Mouse (Mus musculus) olfactory bulb, adult 2 months (tissue): ENCODE results near the gene Cdkl5. TPM values are rescaled to one million over a fixed set of nuclear protein-coding genes. Genes with fewer than 3 reads are reported as not detected.
"Not testable (repeated sequence)": the region's sequence is repeated elsewhere in the genome, so short reads cannot be mapped to it uniquely, and the experiment has no call there.

Source experiments
- H3K27ac ChIP-seq: fragments of 200-500 bp; 2 replicates; pipeline ENCODE4 v1.5.1; 2012; ENCODE audit warnings: low read depth, low read length; ENCODE audit not compliant: insufficient read depth
- H3K4me1 ChIP-seq: fragments of 200-500 bp; 2 replicates; pipeline ENCODE4 v1.6.1; 2012; ENCODE audit warnings: low read length; ENCODE audit not compliant: control insufficient read depth, insufficient read depth
- H3K4me3 ChIP-seq: fragments of 200-500 bp; 2 replicates; pipeline ENCODE4 v1.5.1; 2012; ENCODE audit warnings: mild to moderate bottlenecking, low read depth, low read length, moderate library complexity; ENCODE audit not compliant: insufficient read depth
- CTCF ChIP-seq: fragments of 200-500 bp; IDR thresholded peaks from 2 replicates; pipeline ENCODE4 v1.5.1; 2012; ENCODE audit warnings: low read depth, mild to moderate bottlenecking, low read length, moderate library complexity; ENCODE audit not compliant: insufficient read depth
- POLR2A ChIP-seq: fragments of 200-500 bp; IDR thresholded peaks from 2 replicates; pipeline ENCODE4 v1.6.1; 2012; ENCODE audit warnings: mild to moderate bottlenecking, low read depth, low read length, moderate library complexity; ENCODE audit not compliant: insufficient read depth
- WGBS: fragments of 180-500 bp; shearing (Covaris S2); methylation state at CpG from one replicate; pipeline ENCODE4 v1.1.7; 2018; 5-methylcytosine and 5-hydroxymethylcytosine counted together
- polyA plus RNA-seq: library from polyadenylated mRNA; stranded (reverse); fragments of >200 nt; gene quantifications from 2 replicates; pipeline ENCODE4 v1.2.4, GENCODE M21; 2012; ENCODE audit warnings: low replicate concordance; ENCODE audit not compliant: missing spikeins, insufficient read depth, insufficient read length

The Cdkl5 gene
- polyA plus RNA-seq, 1 experiment, result not detected

- TF ChIP-seq CTCF (no peak), POLR2A (no peak)
- 85% methylated on average over 1 of the region's 1 CpGs for WGBS
- Histone ChIP-seq H3K4me1 (no peaks in the 10 kb centered on the region), H3K27ac (no peak overlapping the region), H3K4me3 (no peak overlapping the region)
These were observed 102.4 kb downstream of the Cdkl5 start for GRCm38 (mm10) chrX:160892077-160892476.

DNA sequence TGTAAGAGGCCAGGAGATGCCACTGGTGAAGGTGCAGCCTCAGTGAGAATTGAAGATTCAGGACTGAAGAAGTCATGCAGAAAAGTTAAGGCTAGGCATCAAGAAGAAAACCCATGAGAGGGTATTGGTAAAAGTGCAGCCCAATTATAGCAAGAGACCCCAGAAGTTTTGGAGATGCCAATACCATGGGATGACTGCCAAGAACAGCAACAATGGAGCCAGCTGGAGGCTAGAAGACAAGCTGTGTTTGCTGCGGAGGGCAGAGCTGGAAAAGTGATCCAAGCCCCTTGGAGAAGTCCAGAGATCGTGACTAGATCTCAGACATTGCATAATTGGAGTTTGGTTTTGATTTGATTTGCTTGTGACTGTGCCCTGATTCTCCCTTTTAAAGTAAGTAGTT is 108.2 kb downstream of the Cdkl5 start:
- Histone ChIP-seq H3K27ac (no peak overlapping the region), H3K4me1 (no peaks in the 10 kb centered on the region), H3K4me3 (no peak overlapping the region)
- TF ChIP-seq CTCF (no peak), POLR2A (no peak)
- 48% methylated on average over 2 of the region's 2 CpGs for WGBS

GRCm38 (mm10) chrX:160866576-160866975 is 127.9 kb downstream of the Cdkl5 start:
- H3K4me3 ChIP-seq, result no peak overlapping the region
- TF ChIP-seq CTCF (no peak), POLR2A (no peak)
- 87% methylated on average over 4 of the region's 4 CpGs for WGBS
- no peak overlapping the region for H3K27ac ChIP-seq
- no peaks in the 10 kb centered on the region for H3K4me1 ChIP-seq

DNA sequence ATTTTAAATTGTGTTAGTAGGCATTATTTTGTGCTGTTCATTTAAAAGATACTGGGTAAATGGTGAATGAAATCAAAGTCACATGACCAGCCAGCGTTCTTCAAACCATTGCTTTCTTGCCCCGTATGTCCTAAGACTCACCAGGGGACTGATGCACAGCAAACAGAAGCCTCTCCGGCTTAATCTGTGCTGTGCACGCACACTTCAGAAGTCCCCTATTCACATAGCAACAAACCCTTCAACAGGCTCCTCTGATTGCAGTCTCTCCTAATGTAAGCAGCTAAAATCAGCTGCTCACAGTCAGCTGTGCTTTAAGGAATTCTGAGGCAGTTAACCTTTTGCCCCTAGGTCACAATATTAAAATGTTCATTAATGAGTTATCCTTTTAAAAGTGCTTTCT is 129.5 kb downstream of the Cdkl5 start:
- Histone ChIP-seq H3K4me1 (no peaks in the 10 kb centered on the region), H3K4me3 (no peak overlapping the region), H3K27ac (no peak overlapping the region)
- WGBS, result 55% methylated on average over 4 of the region's 4 CpGs
- TF ChIP-seq POLR2A, result no peak
- TF ChIP-seq CTCF, result no peak

GRCm38 (mm10) chrX:160863689-160864383 is 130.7 kb downstream of the Cdkl5 start:
- no peak overlapping the region for H3K27ac ChIP-seq
- no peaks in the 10 kb centered on the region for H3K4me1 ChIP-seq
- no peak overlapping the region for H3K4me3 ChIP-seq
- 57% methylated on average over 4 of the region's 4 CpGs for WGBS
- no peak for TF ChIP-seq POLR2A
- TF ChIP-seq CTCF, result no peak

GRCm38 (mm10) chrX:160808226-160808625 is 186.3 kb downstream of the Cdkl5 start:
- WGBS, result 49% methylated on average over 7 of the region's 7 CpGs
- TF ChIP-seq POLR2A (no peak), CTCF (no peak)
- Histone ChIP-seq H3K27ac (no peak overlapping the region), H3K4me3 (no peak overlapping the region), H3K4me1 (no peaks in the 10 kb centered on the region)

- WGBS, result 62% methylated on average over 4 of the region's 4 CpGs
- no peak overlapping the region for H3K4me3 ChIP-seq
- TF ChIP-seq POLR2A, result no peak
- no peak for TF ChIP-seq CTCF
- H3K4me1 ChIP-seq, result no peaks in the 10 kb centered on the region
- H3K27ac ChIP-seq, result no peak overlapping the region
These were observed 189.9 kb downstream of the Cdkl5 start for GRCm38 (mm10) chrX:160804409-160805150.

- TF ChIP-seq POLR2A (no peak), CTCF (no peak)
- H3K4me1 ChIP-seq, result no peaks in the 10 kb centered on the region
- H3K4me3 ChIP-seq, result no peak overlapping the region
- H3K27ac ChIP-seq, result no peak overlapping the region
- whole genome bisulfite sequencing, result 64% methylated on average over 4 of the region's 4 CpGs
These were observed 199.6 kb downstream of the Cdkl5 start for GRCm38 (mm10) chrX:160794920-160795319.

DNA sequence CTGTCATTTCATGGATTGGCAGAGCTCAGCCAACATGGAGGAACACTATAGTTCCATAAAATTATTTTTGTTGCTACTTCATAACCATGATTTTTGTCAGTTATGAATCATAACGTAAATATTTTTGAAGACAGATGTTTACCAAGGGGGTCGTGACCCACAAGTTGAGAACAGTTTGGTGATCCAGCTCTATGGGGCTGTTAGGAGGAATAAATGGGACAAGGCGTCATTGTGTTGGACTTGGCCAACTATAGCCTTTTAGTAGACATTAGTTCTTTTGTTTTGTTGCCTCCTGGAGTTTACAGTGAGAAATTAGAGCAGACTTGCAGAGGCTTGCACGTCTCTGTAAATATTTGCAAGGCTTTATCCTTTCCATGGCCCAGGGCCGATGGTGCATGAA is 212.2 kb downstream of the Cdkl5 start:
- H3K4me3 ChIP-seq, result no peak overlapping the region
- TF ChIP-seq POLR2A (no peak), CTCF (no peak)
- WGBS, result 66% methylated on average over 5 of the region's 5 CpGs

GRCm38 (mm10) chrX:160773033-160773432 is 221.5 kb downstream of the Cdkl5 start:
- Histone ChIP-seq H3K4me1 (peaks cover 2% of the 10 kb centered on the region; the same call in 1 of the 2 replicates), H3K27ac (no peak overlapping the region), H3K4me3 (no peak overlapping the region)
- 28% methylated on average over 1 of the region's 1 CpGs for WGBS
- no peak for TF ChIP-seq POLR2A
- TF ChIP-seq CTCF, result no peak

More for the DNA sequence above, 212.2 kb downstream of the Cdkl5 start:
- Histone ChIP-seq H3K4me1 (no peaks in the 10 kb centered on the region), H3K27ac (no peak overlapping the region)

DNA sequence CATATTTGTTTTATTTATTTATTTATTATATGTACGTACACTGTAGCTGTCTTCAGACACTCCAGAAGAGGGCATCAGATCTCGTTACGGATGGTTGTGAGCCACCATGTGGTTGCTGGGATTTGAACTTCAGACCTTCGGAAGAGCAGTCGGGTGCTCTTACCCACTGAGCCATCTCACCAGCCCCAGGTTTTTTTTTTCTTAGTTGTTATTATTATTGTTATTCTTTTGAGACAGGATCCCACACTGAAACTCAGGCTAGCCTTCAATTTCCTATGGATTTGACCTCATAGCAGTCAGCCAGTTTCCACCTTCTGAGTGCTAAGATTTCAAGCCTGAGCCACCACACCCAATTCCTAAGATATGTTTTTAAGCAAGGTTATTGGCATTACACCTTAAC is 224.9 kb downstream of the Cdkl5 start:
- not testable (repeated sequence) for H3K4me1 ChIP-seq, H3K4me3 ChIP-seq, H3K27ac ChIP-seq
- 92% methylated on average over 5 of the region's 5 CpGs for WGBS
